Mouse (Mus musculus) gastrocnemius, postnatal 4 days (tissue): Measurements from ENCODE around the gene Cnot8. TPM values are rescaled to one million over a fixed set of nuclear protein-coding genes. Genes with fewer than 3 reads are reported as not detected.
"Not testable (repeated sequence)": the region's sequence is repeated elsewhere in the genome, so short reads cannot be mapped to it uniquely, and the experiment has no call there.

Source experiments
- DNase-seq, 2 experiments: peaks; one replicate each; pipeline ENCODE4 v3.0.0; 2021 to 2022; ENCODE audit warnings: low spot score in 2 of 2, mixed read lengths in 2 of 2
- long read RNA-seq, 2 experiments: library from polyadenylated mRNA; stranded (forward); transcript quantifications; one replicate each; pipeline ENCODE4 v2.0.0; 2021
- total RNA-seq, 2 experiments: library from RNA; stranded (reverse); gene quantifications; 2 replicates each; pipeline ENCODE4 v1.2.3; 2021

Gene Cnot8
- 10 to 100 TPM; 47.5 to 48.9 TPM for total RNA-seq
- long read RNA-seq, experiment 1, transcript Cnot8-201 (7 exons, 2,035 nt) = major isoform, 76 of 114 reads
- long read RNA-seq, experiment 1, partial matches to known transcripts = 17 of 114 reads
- long read RNA-seq, experiment 1, other reads (novel, unspliced or antisense) = 19 of 114 reads
- long read RNA-seq, experiment 2, transcript Cnot8-201 (7 exons, 2,035 nt) = major isoform, 74 of 100 reads
- long read RNA-seq, experiment 2, partial matches to known transcripts = 6 of 100 reads
- long read RNA-seq, experiment 2, other reads (novel, unspliced or antisense) = 18 of 100 reads

- peak; percentile 98 to 99 for DNase-seq
These were observed at the start of gene Cnot8 for GRCm38 (mm10) chr11:58103697-58104306. Gene Cnot8 (plus strand): TSS chr11:58104153.

- DNase-seq = peak in 1 of 2 experiments; percentile 50
These were observed 46.5 kb upstream of the Cnot8 start for GRCm38 (mm10) chr11:58057455-58057854.

GRCm38 (mm10) chr11:58059752-58060151 is 44.2 kb upstream of the Cnot8 start:
- not testable (repeated sequence) for DNase-seq

GRCm38 (mm10) chr11:58061218-58061617 is 42.7 kb upstream of the Cnot8 start:
- DNase-seq = not testable (repeated sequence)

GRCm38 (mm10) chr11:58062586-58062985 is 41.4 kb upstream of the Cnot8 start:
- no peak for DNase-seq

GRCm38 (mm10) chr11:58065025-58065424 is 38.9 kb upstream of the Cnot8 start:
- DNase-seq = no peak

GRCm38 (mm10) chr11:58072978-58073377 is 31.0 kb upstream of the Cnot8 start:
- no peak for DNase-seq

- DNase-seq = no peak
These were observed 26.7 kb upstream of the Cnot8 start for GRCm38 (mm10) chr11:58077270-58077669.

- DNase-seq = no peak
These were observed 22.2 kb upstream of the Cnot8 start for GRCm38 (mm10) chr11:58081716-58082115.

- DNase-seq = no peak
These were observed 11.4 kb upstream of the Cnot8 start for GRCm38 (mm10) chr11:58092541-58092940.

- DNase-seq = peak in 1 of 2 experiments; percentile 38
These were observed 10.9 kb upstream of the Cnot8 start, which contains the start of gene Gm12248 for GRCm38 (mm10) chr11:58093021-58093528. Gene Gm12248 (minus strand): TSS chr11:58093134.

GRCm38 (mm10) chr11:58094766-58095165 is 9.2 kb upstream of the Cnot8 start:
- no peak for DNase-seq

- DNase-seq = no peak
These were observed 8.4 kb upstream of the Cnot8 start for GRCm38 (mm10) chr11:58095561-58095960.

- no peak for DNase-seq
These were observed 7.8 kb upstream of the Cnot8 start for GRCm38 (mm10) chr11:58096160-58096559.

GRCm38 (mm10) chr11:58096821-58097620 is 6.9 kb upstream of the Cnot8 start:
- DNase-seq = no peak

- DNase-seq = no peak
These were observed 6.2 kb upstream of the Cnot8 start for GRCm38 (mm10) chr11:58097621-58098365.

GRCm38 (mm10) chr11:58098366-58098720 is 5.6 kb upstream of the Cnot8 start:
- DNase-seq = not testable (repeated sequence)

- DNase-seq = no peak
These were observed 3.9 kb upstream of the Cnot8 start for GRCm38 (mm10) chr11:58100006-58100405.

GRCm38 (mm10) chr11:58101194-58101720 is 2.7 kb upstream of the Cnot8 start:
- DNase-seq = no peak

- no peak for DNase-seq
These were observed 1.8 kb upstream of the Cnot8 start for GRCm38 (mm10) chr11:58102146-58102545.
